Mouse (Mus musculus) CH12.LX (cell line): ENCODE measurements at regions not wholly inside any gene's neighbourhood (a gene's known extent, or its start where the extent isn't known, plus 50 kb on each side); places are given as distances from the start of the nearest gene placed in this dataset.

ENCODE experiments used
- DNase-seq: peaks from one replicate; pipeline ENCODE4 v3.0.0-alpha.2; 2013; ENCODE audit errors: extremely low read depth
- H3K27ac ChIP-seq: 2 replicates; pipeline ENCODE4 v1.5.1; 2012; ENCODE audit warnings: low read depth, mild to moderate bottlenecking, control low read depth, moderate library complexity; ENCODE audit not compliant: insufficient read depth
- H3K27me3 ChIP-seq: replicated peaks from 2 replicates; pipeline ENCODE3; 2012; ENCODE audit warnings: inconsistent platforms
- H3K36me3 ChIP-seq, 2 experiments: replicated peaks in 1 of 2; 2 replicates each; pipeline versions ENCODE3 to v1.6.1; 2012; ENCODE audit warnings: inconsistent platforms in 1 of 2, low read length in 1 of 2, mild to moderate bottlenecking in 1 of 2, mixed read lengths in 1 of 2, moderate library complexity in 1 of 2; ENCODE audit not compliant: control insufficient read depth in 1 of 2, insufficient read depth in 1 of 2
- H3K4me1 ChIP-seq, 2 experiments: 2 replicates each; pipeline ENCODE4 v1.6.1; 2012; ENCODE audit warnings: inconsistent platforms in 1 of 2, moderate library complexity in 1 of 2; ENCODE audit not compliant: insufficient read depth in 2 of 2, control insufficient read depth in 1 of 2
- H3K4me2 ChIP-seq: 2 replicates; pipeline ENCODE4 v1.6.1; 2012; ENCODE audit warnings: low read depth, mild to moderate bottlenecking, control low read depth; ENCODE audit not compliant: poor library complexity, insufficient read depth, severe bottlenecking
- H3K4me3 ChIP-seq, 3 experiments: fragments of 150-350 bp in 1 of 3; sonication (generic) in 1 of 3; replicated peaks in 1 of 3; 2 replicates each; pipeline versions ENCODE3 to v1.5.1; 2011 to 2012; ENCODE audit warnings: low read depth in 2 of 3, low read length in 2 of 3, mild to moderate bottlenecking in 2 of 3, moderate library complexity in 2 of 3, control low read depth in 1 of 3, improper control_type of control experiment in 1 of 3, inconsistent platforms in 1 of 3, mixed read lengths in 1 of 3; ENCODE audit not compliant: poor library complexity in 1 of 3
- H3K79me2 ChIP-seq: replicated peaks from 2 replicates; pipeline ENCODE4 v1.6.1; 2012; ENCODE audit warnings: mild to moderate bottlenecking, moderate library complexity; ENCODE audit not compliant: control insufficient read depth, poor library complexity, insufficient read depth, severe bottlenecking; ENCODE audit errors: extremely low read depth
- H3K9ac ChIP-seq: 2 replicates; pipeline ENCODE4 v1.6.1; 2012; ENCODE audit warnings: low read depth, mild to moderate bottlenecking, control low read depth, moderate library complexity; ENCODE audit not compliant: insufficient read depth
- H3K9me3 ChIP-seq: replicated peaks from 2 replicates; pipeline ENCODE3; 2012; ENCODE audit warnings: low read length, inconsistent platforms, mixed read lengths
- CTCF ChIP-seq, 2 experiments: IDR thresholded peaks in 1 of 2; conservative IDR thresholded peaks in 1 of 2; 2 replicates each; pipeline ENCODE4 v1.5.1; 2011 to 2012; ENCODE audit warnings: low read depth in 2 of 2, low read length in 2 of 2, improper control_type of control experiment in 1 of 2, inconsistent platforms in 1 of 2, mild to moderate bottlenecking in 1 of 2, moderate library complexity in 1 of 2
- ETS1 ChIP-seq: conservative IDR thresholded peaks from 2 replicates; pipeline ENCODE4 v1.6.1; 2012; ENCODE audit warnings: low read depth, mild to moderate bottlenecking, inconsistent platforms, low read length, improper control_type of control experiment, moderate library complexity
- IRF4 ChIP-seq: IDR thresholded peaks from 2 replicates; pipeline ENCODE4 v1.6.1; 2014; ENCODE audit warnings: low read depth, mild to moderate bottlenecking, inconsistent platforms, low read length, improper control_type of control experiment
- MAZ ChIP-seq: IDR thresholded peaks from 2 replicates; pipeline ENCODE4 v1.6.1; 2012; ENCODE audit warnings: low read depth, mild to moderate bottlenecking, inconsistent platforms, low read length, improper control_type of control experiment, moderate library complexity
- MXI1 ChIP-seq: IDR thresholded peaks from 2 replicates; pipeline ENCODE4 v1.6.1; 2011; ENCODE audit warnings: mild to moderate bottlenecking, low read depth, low read length, improper control_type of control experiment
- PAX5 ChIP-seq: IDR thresholded peaks from 2 replicates; pipeline ENCODE4 v1.6.1; 2012; ENCODE audit warnings: low read length, inconsistent platforms, mixed read lengths
- UBTF ChIP-seq: IDR thresholded peaks from 2 replicates; pipeline ENCODE4 v1.6.1; 2012; ENCODE audit warnings: low read depth, mild to moderate bottlenecking, inconsistent platforms, low read length, improper control_type of control experiment, moderate library complexity
- USF1 ChIP-seq: IDR thresholded peaks from 2 replicates; pipeline ENCODE4 v1.6.1; 2014; ENCODE audit warnings: low read depth, mild to moderate bottlenecking, inconsistent platforms, low read length, improper control_type of control experiment
- USF2 ChIP-seq: conservative IDR thresholded peaks from 2 replicates; pipeline ENCODE4 v1.6.1; 2011; ENCODE audit warnings: low read depth, low read length, improper control_type of control experiment
- ZMIZ1 ChIP-seq: IDR thresholded peaks from 2 replicates; pipeline ENCODE4 v1.6.1; 2012; ENCODE audit warnings: low read depth, mild to moderate bottlenecking, inconsistent platforms, low read length, improper control_type of control experiment
- ZNF384 ChIP-seq: IDR thresholded peaks from 2 replicates; pipeline ENCODE4 v1.6.1; 2012; ENCODE audit warnings: low read depth, low read length, improper control_type of control experiment, inconsistent platforms
- dilution Hi-C: fragments of 300-500 bp; cut with MboI; formaldehyde crosslinking; loops from 2 replicates; pipeline ENCODE4 v1.14.3; 2020; ENCODE audit warnings: low sequenced_read_pairs; ENCODE audit not compliant: extremely low pct_unique_long_range_greater_than_20kb, extremely low pct_ligation_motif_present
- in situ Hi-C: fragments of 300-500 bp; cut with MboI; formaldehyde crosslinking; loops from 3 replicates; pipeline ENCODE4 v1.14.3; 2019; ENCODE audit warnings: low sequenced_read_pairs, low pct_ligation_motif_present, low pct_unique_long_range_greater_than_20kb, mixed read lengths

GRCm38 (mm10) chr19:32998576-32999170, 241.4 kb downstream of the Pten start:
- no peak overlapping the region for H3K9ac ChIP-seq
- H3K4me2 ChIP-seq, result no peak overlapping the region
- DNase-seq, result no peak
- in situ Hi-C loops, result no loop called here
- no peaks in the 10 kb centered on the region for H3K27me3 ChIP-seq
- no peak overlapping the region for H3K4me3 ChIP-seq
- TF ChIP-seq IRF4, result peak; percentile 9; the same call in 1 of the 2 replicates
- TF ChIP-seq MAZ, result no peak
- peak; percentile 73 for TF ChIP-seq ZNF384
- no peaks in the 10 kb centered on the region for H3K9me3 ChIP-seq
- no peaks in the 10 kb centered on the region for H3K79me2 ChIP-seq
- dilution Hi-C loops, result no loop called here
- no peaks in the 10 kb centered on the region for H3K36me3 ChIP-seq
- H3K4me1 ChIP-seq, result peaks cover 3 to 17% of the 10 kb centered on the region in 2 experiments; a peak in 2 of 4 replicates
- no peak overlapping the region for H3K27ac ChIP-seq

GRCm38 (mm10) chr19:33007582-33007981, 250.3 kb downstream of the Pten start:
- Histone ChIP-seq H3K79me2 (no peaks in the 10 kb centered on the region), H3K36me3 (no peaks in the 10 kb centered on the region)
- in situ Hi-C loops, result no loop called here

GRCm38 (mm10) chr19:33008076-33008475, 250.8 kb downstream of the Pten start:
- Histone ChIP-seq H3K27me3 (no peaks in the 10 kb centered on the region), H3K4me2 (no peak overlapping the region), H3K9ac (no peak overlapping the region), H3K36me3 (no peaks in the 10 kb centered on the region), H3K27ac (no peak overlapping the region), H3K4me1 (peaks cover 2 to 3% of the 10 kb centered on the region in 2 experiments; a peak in 1 of 4 replicates), H3K9me3 (no peaks in the 10 kb centered on the region), H3K79me2 (no peaks in the 10 kb centered on the region), H3K4me3 (no peak overlapping the region)
- in situ Hi-C loops, result no loop called here
- TF ChIP-seq PAX5, result no peak
- TF ChIP-seq MXI1, result no peak
- no peak for TF ChIP-seq CTCF (conservative IDR thresholded peaks at IDR 0.05 in 1 of 2, IDR thresholded peaks at IDR 0.05 in 1 of 2; ENCODE audit: low read depth in 2 of 2, low read length in 2 of 2)
- TF ChIP-seq USF1, result no peak
- no peak for TF ChIP-seq USF2
- TF ChIP-seq ETS1, result no peak
- dilution Hi-C loops, result no loop called here
- DNase-seq, result no peak

More at GRCm38 (mm10) chr19:33007582-33007981, 250.3 kb downstream of the Pten start:
- no peak for TF ChIP-seq UBTF
- TF ChIP-seq ZMIZ1, result no peak
- H3K27ac ChIP-seq, result no peak overlapping the region
- no peak for DNase-seq
- H3K4me1 ChIP-seq, result peaks cover 2 to 3% of the 10 kb centered on the region in 2 experiments; a peak in 1 of 4 replicates
- H3K4me2 ChIP-seq, result no peak overlapping the region
- no peak overlapping the region for H3K9ac ChIP-seq
- H3K9me3 ChIP-seq, result no peaks in the 10 kb centered on the region
- H3K4me3 ChIP-seq, result no peak overlapping the region
- H3K27me3 ChIP-seq, result no peaks in the 10 kb centered on the region
- dilution Hi-C loops, result no loop called here
